Mouse (Mus musculus) stomach, embryonic 14.5 days (tissue): ENCODE results near the gene Tfr2. TPM values are rescaled to one million over a fixed set of nuclear protein-coding genes. Genes with fewer than 3 reads are reported as not detected.

Source experiments
- ATAC-seq: fragments of 200-750 bp; cut with Nextera tagmentation; 2 replicates; pipeline ENCODE4 v1.8.0; 2017; ENCODE audit warnings: low read depth, moderate TSS enrichment; ENCODE audit not compliant: insufficient number of reproducible peaks, insufficient read depth, low FRiP score
- H3K27ac ChIP-seq: fragments of 300-500 bp; sonication (generic); 2 replicates; pipeline ENCODE4 v1.5.1; 2014; ENCODE audit warnings: mild to moderate bottlenecking, low read length, moderate library complexity, mixed read lengths
- H3K27me3 ChIP-seq: fragments of 300-500 bp; sonication (generic); 2 replicates; pipeline ENCODE4 v1.6.1; 2014; ENCODE audit warnings: low read length, control low read depth, mixed read lengths; ENCODE audit not compliant: control insufficient read depth, insufficient read depth
- H3K36me3 ChIP-seq: fragments of 300-500 bp; sonication (generic); 2 replicates; pipeline ENCODE4 v1.6.1; 2014; ENCODE audit warnings: mild to moderate bottlenecking, control low read depth, low read length, moderate library complexity, mixed read lengths; ENCODE audit not compliant: control insufficient read depth, insufficient read depth
- H3K4me1 ChIP-seq: fragments of 300-500 bp; sonication (generic); 2 replicates; pipeline ENCODE4 v1.6.1; 2014; ENCODE audit warnings: low read length, control low read depth, mixed read lengths; ENCODE audit not compliant: control insufficient read depth, insufficient read depth
- H3K4me2 ChIP-seq: fragments of 300-500 bp; sonication (generic); replicated peaks from 2 replicates; pipeline ENCODE4 v1.6.1; 2014; ENCODE audit warnings: low read depth, low read length, control low read depth
- H3K4me3 ChIP-seq: fragments of 300-500 bp; sonication (generic); 2 replicates; pipeline ENCODE4 v1.5.1; 2014; ENCODE audit warnings: low read depth, low read length, control low read depth
- H3K9ac ChIP-seq: fragments of 300-500 bp; sonication (generic); replicated peaks from 2 replicates; pipeline ENCODE4 v1.6.1; 2014; ENCODE audit warnings: low read depth, mild to moderate bottlenecking, control low read depth, low read length, moderate library complexity, mixed read lengths
- H3K9me3 ChIP-seq: fragments of 300-500 bp; sonication (generic); 2 replicates; pipeline ENCODE4 v1.6.1; 2016; ENCODE audit warnings: low read depth, low read length, control low read depth; ENCODE audit not compliant: control insufficient read depth
- WGBS: fragments of 180-500 bp; shearing (Covaris S2); extraction: QIAGEN DNeasy Blood & Tissue Kit; methylation state at CpG from one replicate; pipeline ENCODE4 v1.1.7; 2014; 5-methylcytosine and 5-hydroxymethylcytosine counted together
- polyA plus RNA-seq: library from polyadenylated mRNA; unstranded; fragments of >200 nt; fragmentation: Nextera tagmentation; extraction: Ambion mirVana; gene quantifications from 2 replicates; pipeline ENCODE4 v1.2.1, GENCODE M21; 2014

Tfr2 gene
- polyA plus RNA-seq, 1 experiment from 2014 or later: 0.46 TPM

- H3K4me1 ChIP-seq: no peaks in the 10 kb centered on the region
- H3K36me3 ChIP-seq: no peaks in the 10 kb centered on the region
- H3K4me3 ChIP-seq: no peak overlapping the region
- H3K27ac ChIP-seq: no peak overlapping the region
- H3K27me3 ChIP-seq: 0 out of 2 replicates have a peak, but pooled peaks cover 2% of the 10 kb centered on the region
- WGBS: 26% methylated on average over 8 of the region's 8 CpGs
- peaks cover 2% of the 10 kb centered on the region; the same call in 1 of the 2 replicates for H3K9me3 ChIP-seq
- H3K9ac ChIP-seq: no peak overlapping the region
- H3K4me2 ChIP-seq: peak overlapping the region; percentile 30; the same call in 1 of the 2 replicates
- no peak for ATAC-seq
Measured at GRCm38 (mm10) chr5:137582702-137583101, 13.1 kb downstream of the Tfr2 start.

GRCm38 (mm10) chr5:137583670-137584169 lies 14.1 kb downstream of the Tfr2 start:
- H3K36me3 ChIP-seq: no peaks in the 10 kb centered on the region
- H3K4me1 ChIP-seq: no peaks in the 10 kb centered on the region
- 0 out of 2 replicates have a peak, but pooled peaks cover 2% of the 10 kb centered on the region for H3K27me3 ChIP-seq
- no peak overlapping the region for H3K27ac ChIP-seq
- H3K9ac ChIP-seq: no peak overlapping the region; the same call in 1 of the 2 replicates
- peak overlapping the region; percentile 30 for H3K4me2 ChIP-seq
- 14% methylated on average over 27 of the region's 27 CpGs for WGBS
- peak overlapping the region; percentile 16 for H3K4me3 ChIP-seq
- peaks cover 2% of the 10 kb centered on the region; the same call in 1 of the 2 replicates for H3K9me3 ChIP-seq
- peak; percentile 40; the same call in 1 of the 2 replicates for ATAC-seq

GRCm38 (mm10) chr5:137584976-137585375 lies 15.3 kb downstream of the Tfr2 start:
- peaks cover 2% of the 10 kb centered on the region; the same call in 1 of the 2 replicates for H3K9me3 ChIP-seq
- H3K4me3 ChIP-seq: no peak overlapping the region
- 36% methylated on average over 8 of the region's 8 CpGs for WGBS
- no peaks in the 10 kb centered on the region for H3K36me3 ChIP-seq
- H3K9ac ChIP-seq: no peak overlapping the region
- H3K4me2 ChIP-seq: no peak overlapping the region
- no peak for ATAC-seq
- no peak overlapping the region for H3K27ac ChIP-seq
- H3K27me3 ChIP-seq: 0 out of 2 replicates have a peak, but pooled peaks cover 2% of the 10 kb centered on the region
- no peaks in the 10 kb centered on the region for H3K4me1 ChIP-seq

- Histone ChIP-seq H3K27me3 (no peaks in the 10 kb centered on the region), H3K9ac (no peak overlapping the region), H3K36me3 (no peaks in the 10 kb centered on the region), H3K4me1 (no peaks in the 10 kb centered on the region), H3K9me3 (peaks cover 2% of the 10 kb centered on the region; the same call in 1 of the 2 replicates), H3K4me3 (no peak overlapping the region), H3K4me2 (no peak overlapping the region), H3K27ac (no peak overlapping the region)
- 78% methylated on average over 5 of the region's 5 CpGs for WGBS
- ATAC-seq: no peak
Measured at GRCm38 (mm10) chr5:137590507-137590906, 20.9 kb downstream of the Tfr2 start.

- Histone ChIP-seq H3K27me3 (no peaks in the 10 kb centered on the region), H3K9me3 (no peaks in the 10 kb centered on the region), H3K27ac (no peak overlapping the region), H3K36me3 (0 out of 2 replicates have a peak, but pooled peaks cover 2% of the 10 kb centered on the region), H3K4me3 (no peak overlapping the region), H3K9ac (no peak overlapping the region), H3K4me2 (no peak overlapping the region), H3K4me1 (peaks cover 10% of the 10 kb centered on the region; the same call in 1 of the 2 replicates)
- 79% methylated on average over 7 of the region's 7 CpGs for WGBS
- ATAC-seq: no peak
Measured at GRCm38 (mm10) chr5:137595921-137596320, 26.3 kb downstream of the Tfr2 start.

- Histone ChIP-seq H3K36me3 (0 out of 2 replicates have a peak, but pooled peaks cover 2% of the 10 kb centered on the region), H3K4me3 (no peak overlapping the region), H3K9ac (no peak overlapping the region), H3K9me3 (no peaks in the 10 kb centered on the region), H3K4me1 (peaks cover 10% of the 10 kb centered on the region; the same call in 1 of the 2 replicates), H3K4me2 (peak overlapping the region; percentile 29; the same call in 1 of the 2 replicates), H3K27ac (peak overlapping the region; percentile 22; the same call in 1 of the 2 replicates), H3K27me3 (no peaks in the 10 kb centered on the region)
- WGBS: 30% methylated on average over 27 of the region's 30 CpGs
- ATAC-seq: no peak
Measured at GRCm38 (mm10) chr5:137596601-137597261, 27.1 kb downstream of the Tfr2 start.

GRCm38 (mm10) chr5:137597625-137598024 lies 28.0 kb downstream of the Tfr2 start:
- WGBS: 93% methylated on average over 6 of the region's 6 CpGs

GRCm38 (mm10) chr5:137598100-137598826 lies 28.6 kb downstream of the Tfr2 start:
- no peak for ATAC-seq
- 81% methylated on average over 2 of the region's 2 CpGs for WGBS
- H3K4me2 ChIP-seq: no peak overlapping the region
- H3K9ac ChIP-seq: no peak overlapping the region
- H3K27me3 ChIP-seq: no peaks in the 10 kb centered on the region
- peaks cover 16% of the 10 kb centered on the region for H3K4me1 ChIP-seq
- no peak overlapping the region for H3K4me3 ChIP-seq
- no peak overlapping the region for H3K27ac ChIP-seq
- 0 out of 2 replicates have a peak, but pooled peaks cover 2% of the 10 kb centered on the region for H3K36me3 ChIP-seq
- no peaks in the 10 kb centered on the region for H3K9me3 ChIP-seq

More at GRCm38 (mm10) chr5:137597625-137598024, 28.0 kb downstream of the Tfr2 start:
- Histone ChIP-seq H3K4me2 (no peak overlapping the region), H3K36me3 (0 out of 2 replicates have a peak, but pooled peaks cover 2% of the 10 kb centered on the region), H3K27ac (no peak overlapping the region), H3K4me3 (no peak overlapping the region), H3K4me1 (peaks cover 15% of the 10 kb centered on the region), H3K9ac (no peak overlapping the region), H3K27me3 (no peaks in the 10 kb centered on the region), H3K9me3 (no peaks in the 10 kb centered on the region)
- ATAC-seq: no peak
